Mouse (Mus musculus) testis, adult 2 months (tissue): ENCODE data around the gene Coro1a.

Experiments
- CTCF ChIP-seq: fragments of 200-500 bp; IDR thresholded peaks from 2 replicates; pipeline ENCODE4 v1.5.1; 2012; ENCODE audit warnings: low read depth, mild to moderate bottlenecking, inconsistent platforms, low read length, moderate library complexity; ENCODE audit not compliant: control insufficient read depth, insufficient read depth, insufficient replicate concordance
- POLR2A ChIP-seq: fragments of 200-500 bp; IDR thresholded peaks from 2 replicates; pipeline ENCODE4 v1.6.1; 2012; ENCODE audit warnings: low read depth, mild to moderate bottlenecking, inconsistent platforms, low read length, moderate library complexity; ENCODE audit not compliant: control insufficient read depth

- peak; percentile 67; the same call in 1 of the 2 replicates for TF ChIP-seq CTCF
- no peak for TF ChIP-seq POLR2A
These were observed 14.3 kb downstream of the Coro1a start for GRCm38 (mm10) chr7:126693256-126693655.
